Mouse (Mus musculus): ENCODE measurements around the gene Slc22a12.

DNA sequence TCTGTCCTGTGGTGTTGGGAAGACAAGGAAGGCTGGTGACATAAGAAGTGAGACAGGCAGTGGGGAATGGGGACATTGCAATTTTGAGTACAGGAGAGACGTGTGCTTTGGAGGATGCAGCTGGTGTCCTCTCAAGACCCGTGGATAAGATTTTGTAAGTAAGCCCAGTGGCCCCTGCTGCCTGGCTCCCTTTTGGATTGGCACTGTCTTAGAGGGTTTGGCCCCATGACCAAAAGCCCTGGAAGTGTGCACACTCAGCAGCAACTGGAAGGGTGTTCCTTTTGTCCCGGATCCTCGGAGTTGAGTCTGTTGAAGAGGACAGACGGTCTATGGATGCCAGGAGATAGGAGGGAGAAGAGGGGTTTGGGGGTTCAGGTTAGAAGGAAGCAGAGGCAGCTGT, 2.6 kb upstream of the Slc22a12 start:
- TF ChIP-seq CTCF (IDR thresholded peaks at IDR 0.05; ENCODE audit: low read depth) (no peak), EP300 (optimal IDR thresholded peaks at IDR 0.05) (no peak)
